Comparison of ENCODE assay signal across 28 mouse cellular contexts in the genomic region with DNA sequence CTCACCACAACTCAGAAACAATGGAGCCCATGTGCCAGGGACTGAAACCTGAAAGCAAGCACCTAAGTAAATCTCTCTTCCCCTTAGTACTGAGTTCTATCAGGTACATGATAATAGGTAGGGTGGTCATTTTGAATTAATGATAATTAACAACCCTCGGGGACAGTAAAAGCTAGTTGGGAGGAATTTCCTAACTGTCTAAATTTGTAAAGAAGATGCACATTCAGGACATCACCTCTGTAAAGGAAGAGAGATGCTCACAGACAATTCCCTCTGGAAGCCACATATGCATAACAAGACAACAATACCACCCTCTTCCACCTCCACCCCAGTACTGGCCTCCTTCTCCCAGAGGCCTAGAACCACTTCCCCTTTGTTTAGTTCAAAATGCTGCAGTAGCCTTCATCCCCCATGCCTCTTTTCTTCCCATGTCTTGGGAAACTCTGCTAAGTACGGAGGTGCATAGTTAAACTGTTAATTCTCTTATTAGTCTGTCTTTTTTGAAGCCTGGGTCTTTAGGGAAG. TPM values are rescaled to one million over a fixed set of nuclear protein-coding genes. Genes with fewer than 3 reads are reported as not detected.
DNase-seq lines count a peak whose midpoint lies in the region; ATAC-seq and TF ChIP-seq lines count a peak whose summit lies in the region.
"Had no signal": no experiment of that assay in that cellular context is flagged by ENCODE, and none has a peak within 500 bp of the region (broad histone marks: within the 10 kb centered on the region; RNA-seq: fewer than 3 reads in every experiment).

No protein-coding gene starts in this region.

- peak; percentile 71; the same call in 1 of the 2 replicates for TF ChIP-seq EP300 in ES-Bruce4 (IDR thresholded peaks at IDR 0.05; ENCODE audit: insufficient read depth, low read depth, low read length)

- ATAC-seq in granulocyte monocyte progenitor cell, adult 5-6 weeks (replicated peaks; ENCODE audit: poor library complexity, severe bottlenecking): peak; percentile 62
- peak; percentile 59 for ATAC-seq in megakaryocyte progenitor cell, adult 5-6 weeks (replicated peaks; ENCODE audit: poor library complexity)
- ATAC-seq in hindbrain, embryonic 16.5 days: no peak
- no peak for ATAC-seq in neural tube, embryonic 15.5 days (ENCODE audit: low FRiP score)
- ATAC-seq: forebrain, embryonic 14.5 days; forebrain, postnatal 0 days; intestine, embryonic 15.5 days had no signal

- H3K27ac ChIP-seq in ES-Bruce4 (ENCODE audit: insufficient read depth, low read length): peak overlapping the region; percentile 81
- H3K27ac ChIP-seq in hindbrain, embryonic 16.5 days (ENCODE audit: low read depth, low read length): no peak overlapping the region
- no peak overlapping the region for H3K27ac ChIP-seq in neural tube, embryonic 15.5 days (replicated peaks)
- H3K27ac ChIP-seq: gastrocnemius, adult 2 months; heart, embryonic 15.5 days; hindbrain, embryonic 12.5 days; hindbrain, embryonic 15.5 days; intestine, embryonic 15.5 days had no signal

- no peak overlapping the region for H3K4me2 ChIP-seq in hindbrain, embryonic 16.5 days (ENCODE audit: low read length)
- no peak overlapping the region for H3K4me2 ChIP-seq in neural tube, embryonic 15.5 days
- H3K4me2 ChIP-seq: heart, embryonic 12.5 days; heart, embryonic 15.5 days; hindbrain, embryonic 12.5 days; hindbrain, embryonic 15.5 days; intestine, embryonic 15.5 days had no signal

- H3K9me3 ChIP-seq in ES-Bruce4 (replicated peaks; ENCODE audit: control insufficient read depth, insufficient read depth, low read length, poor library complexity, severe bottlenecking): no peaks in the 10 kb centered on the region
- no peaks in the 10 kb centered on the region for H3K9me3 ChIP-seq in hindbrain, embryonic 16.5 days (ENCODE audit: control insufficient read depth, low read length)
- no peaks in the 10 kb centered on the region for H3K9me3 ChIP-seq in neural tube, embryonic 15.5 days (replicated peaks)
- H3K9me3 ChIP-seq: heart, embryonic 12.5 days; heart, embryonic 15.5 days; hindbrain, embryonic 12.5 days; hindbrain, embryonic 15.5 days; intestine, embryonic 15.5 days had no signal

- no peak for TF ChIP-seq CTCF in ES-Bruce4 (IDR thresholded peaks at IDR 0.05; ENCODE audit: low read depth, low read length)

- peaks cover 6% of the 10 kb centered on the region for H3K4me1 ChIP-seq in ES-Bruce4 (ENCODE audit: control insufficient read depth, insufficient read depth, low read length)
- 0 out of 2 replicates have a peak, but pooled peaks cover 3% of the 10 kb centered on the region for H3K4me1 ChIP-seq in hindbrain, embryonic 16.5 days (ENCODE audit: control insufficient read depth, insufficient read depth, low read depth, low read length)
- H3K4me1 ChIP-seq in neural tube, embryonic 15.5 days: peaks cover 4% of the 10 kb centered on the region; the same call in 1 of the 2 replicates

- H3K4me3 ChIP-seq in ES-Bruce4 (ENCODE audit: low read depth, low read length): no peak overlapping the region
- no peak overlapping the region for H3K4me3 ChIP-seq in hindbrain, embryonic 16.5 days (ENCODE audit: low read length)
- no peak overlapping the region for H3K4me3 ChIP-seq in neural tube, embryonic 15.5 days (replicated peaks)
- H3K4me3 ChIP-seq: gastrocnemius, adult 2 months; heart, embryonic 12.5 days; heart, embryonic 15.5 days; hindbrain, embryonic 12.5 days; hindbrain, embryonic 15.5 days; intestine, embryonic 15.5 days had no signal

- H3K36me3 ChIP-seq in ES-Bruce4 (ENCODE audit: control insufficient read depth, insufficient read depth, low read length, poor library complexity, severe bottlenecking): no peaks in the 10 kb centered on the region
- H3K36me3 ChIP-seq in hindbrain, embryonic 16.5 days (ENCODE audit: control insufficient read depth, insufficient read depth, low read length): no peaks in the 10 kb centered on the region
- H3K36me3 ChIP-seq in neural tube, embryonic 15.5 days: no peaks in the 10 kb centered on the region
- H3K36me3 ChIP-seq: heart, embryonic 12.5 days; heart, embryonic 15.5 days; hindbrain, embryonic 12.5 days; hindbrain, embryonic 15.5 days; intestine, embryonic 15.5 days had no signal

- H3K27me3 ChIP-seq in ES-Bruce4 (ENCODE audit: control insufficient read depth, insufficient read depth, low read length, poor library complexity, severe bottlenecking): no peaks in the 10 kb centered on the region
- no peaks in the 10 kb centered on the region for H3K27me3 ChIP-seq in hindbrain, embryonic 16.5 days (replicated peaks; ENCODE audit: control insufficient read depth, insufficient read depth, low read length)
- H3K27me3 ChIP-seq in neural tube, embryonic 15.5 days (replicated peaks): no peaks in the 10 kb centered on the region
- H3K27me3 ChIP-seq: CH12.LX; heart, embryonic 12.5 days; heart, embryonic 15.5 days; hindbrain, embryonic 12.5 days; hindbrain, embryonic 15.5 days; intestine, embryonic 15.5 days had no signal

- 48% methylated on average over 2 of the region's 2 CpGs for WGBS in hindbrain, embryonic 16.5 days
- 62% methylated on average over 2 of the region's 2 CpGs for WGBS in neural tube, embryonic 15.5 days

- peak; percentile 84 for DNase-seq in R1 (ENCODE audit: low read depth, low spot score)
- no peak for DNase-seq in left cerebral cortex, adult 11 months (ENCODE audit: low spot score)
- DNase-seq: adrenal gland, adult 2 months; adrenal gland, postnatal 14 days; B cell, adult 2 months; cerebellum, adult 11 months; cerebellum, adult 8-10 months; cerebellum, postnatal 10 days; cerebellum, postnatal 36 days; forebrain, postnatal 0 days; gastrocnemius, adult 2 months; gastrocnemius, postnatal 14 days; heart, adult 18-20 months; heart, postnatal 10 days; heart, postnatal 4 days; kidney, adult 11 months had no signal

- no peak overlapping the region for H3K9ac ChIP-seq in ES-Bruce4 (ENCODE audit: low read depth, poor library complexity, severe bottlenecking)
- H3K9ac ChIP-seq in hindbrain, embryonic 16.5 days (ENCODE audit: low read depth, low read length): no peak overlapping the region
- no peak overlapping the region for H3K9ac ChIP-seq in neural tube, embryonic 15.5 days (replicated peaks)
- H3K9ac ChIP-seq: forebrain, postnatal 0 days; heart, embryonic 12.5 days; heart, embryonic 15.5 days; hindbrain, embryonic 12.5 days; hindbrain, embryonic 15.5 days; intestine, embryonic 15.5 days had no signal

- no peak for TF ChIP-seq POLR2A in ES-Bruce4 (IDR thresholded peaks at IDR 0.05; ENCODE audit: insufficient read depth, low read length)

RNA-seq across cellular contexts. Expression of a gene that starts 48.4 kb away (rescaled TPM):
- 18.1 and 19.9 TPM in 2 replicates for polyA plus RNA-seq in ES-Bruce4 (2011; ENCODE audit: insufficient read depth, insufficient read length, low read depth, missing spikeins)
- total RNA-seq in granulocyte monocyte progenitor cell, adult 5-6 weeks (2014; fragmentation: Nextera tagmentation): 100 and 123 TPM in 2 replicates
- 75.5 and 83.9 TPM in 2 replicates for total RNA-seq in granulocyte monocyte progenitor cell, adult 5-6 weeks (2017)
- total RNA-seq in megakaryocyte progenitor cell, adult 5-6 weeks (2015): 124 TPM in 2 replicates
- 67.1 and 76.4 TPM in 2 replicates for total RNA-seq in megakaryocyte progenitor cell, adult 5-6 weeks (2017)
- polyA plus RNA-seq in hindbrain, embryonic 16.5 days (2015; fragmentation: Nextera tagmentation; extraction: Ambion mirVana): 3.4 and 5.4 TPM in 2 replicates
- polyA plus RNA-seq in neural tube, embryonic 15.5 days (2015; fragmentation: Nextera tagmentation; extraction: Ambion mirVana): 5.8 and 9.1 TPM in 2 replicates

Comparison
In these comparisons a context has a peak if more than half of its experiments do, and no peak if none do; other contexts are left out.
1. ATAC-seq: peak in granulocyte monocyte progenitor cell, adult 5-6 weeks (single experiment) and megakaryocyte progenitor cell, adult 5-6 weeks (single experiment); none in hindbrain, embryonic 16.5 days (single experiment) and neural tube, embryonic 15.5 days (single experiment).